Mouse (Mus musculus) Muller cell, postnatal 12 days (primary cell): ENCODE measurements around the gene 9430097D07Rik.

Experiments
- DNase-seq: peaks from one replicate; pipeline ENCODE4 v3.0.0-alpha.2; 2015; ENCODE audit errors: inconsistent ontology term

9430097D07Rik gene

GRCm38 (mm10) chr2:32559570-32559969 lies 15.9 kb downstream of the 9430097D07Rik start:
- DNase-seq: peak; percentile 89

DNA sequence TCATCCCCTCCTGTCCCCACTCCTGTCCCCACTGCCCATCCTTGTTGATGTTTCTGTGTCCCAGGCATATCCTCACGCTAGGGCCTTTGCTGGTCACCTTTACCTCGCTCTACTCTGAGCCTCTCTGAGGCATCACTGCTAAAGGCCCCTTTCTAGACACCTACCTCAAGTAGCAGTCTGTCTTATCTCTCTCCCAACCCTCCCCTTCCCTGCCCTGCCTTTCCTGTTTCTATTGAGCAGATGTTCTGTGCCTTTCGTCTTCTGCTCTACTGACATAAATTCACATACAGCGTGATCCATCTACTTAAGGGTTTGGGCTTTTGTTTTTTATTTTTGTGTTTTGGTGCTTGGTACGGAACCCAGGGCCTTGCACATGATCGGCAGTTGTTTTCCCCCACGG lies 19.5 kb downstream of the 9430097D07Rik start:
- DNase-seq: no peak

- DNase-seq: peak; percentile 46
Measured at GRCm38 (mm10) chr2:32555484-32555883, 20.0 kb downstream of the 9430097D07Rik start.

DNA sequence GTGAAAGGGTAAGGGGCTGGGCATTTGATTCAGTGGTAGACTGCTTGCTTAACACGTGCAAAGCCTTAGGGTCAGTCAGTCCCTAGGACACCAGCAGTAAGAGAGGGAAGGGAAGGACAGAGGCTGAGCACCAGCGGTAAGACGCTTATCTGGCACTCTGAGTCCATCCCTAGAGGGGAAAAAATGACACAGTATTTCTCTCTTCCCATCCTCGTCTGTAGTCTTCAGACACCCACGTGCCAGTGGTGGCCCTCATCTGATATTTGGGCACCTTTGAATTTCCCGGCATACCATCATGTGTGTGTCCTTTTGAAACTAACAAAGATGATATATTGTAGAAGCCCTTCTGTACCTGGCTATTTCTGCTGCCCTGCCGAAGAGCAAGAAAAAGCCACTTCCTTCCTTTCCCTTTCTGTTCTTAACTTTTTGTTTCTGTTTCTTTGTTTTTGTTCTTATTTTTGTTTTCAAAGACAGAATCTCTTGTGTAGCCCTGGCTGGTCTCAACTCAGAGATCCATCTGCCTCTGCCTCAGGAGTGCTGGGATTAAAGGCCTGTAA lies 21.8 kb downstream of the 9430097D07Rik start:
- no peak for DNase-seq

GRCm38 (mm10) chr2:32551236-32551635 lies 24.2 kb downstream of the 9430097D07Rik start:
- no peak for DNase-seq

DNA sequence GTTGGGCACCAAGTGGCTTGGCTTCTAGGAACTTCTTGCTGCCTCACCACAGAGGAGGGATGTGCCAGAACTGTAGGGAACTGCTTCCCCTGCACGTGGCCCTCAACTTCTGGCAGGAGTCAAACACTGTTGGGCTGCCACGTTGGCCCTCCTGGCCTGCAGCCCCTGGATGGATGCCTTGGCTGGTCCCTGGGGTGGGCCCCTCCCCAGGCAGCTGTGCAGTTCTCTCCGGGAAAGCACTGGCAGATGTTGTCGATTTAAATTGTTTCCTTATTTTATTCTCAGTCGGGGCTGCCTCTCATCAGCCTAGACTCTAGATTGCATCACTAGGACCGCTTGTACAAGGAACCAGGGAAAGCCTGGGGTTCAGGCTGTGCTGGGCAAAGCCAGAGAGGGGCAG lies 25.7 kb downstream of the 9430097D07Rik start:
- DNase-seq: no peak

- no peak for DNase-seq
Measured at GRCm38 (mm10) chr2:32549171-32549570, 26.3 kb downstream of the 9430097D07Rik start.

GRCm38 (mm10) chr2:32547964-32548739 lies 27.3 kb downstream of the 9430097D07Rik start:
- peak; percentile 85 for DNase-seq

GRCm38 (mm10) chr2:32547380-32547779 lies 28.1 kb downstream of the 9430097D07Rik start:
- no peak for DNase-seq

GRCm38 (mm10) chr2:32546951-32547350 lies 28.5 kb downstream of the 9430097D07Rik start:
- DNase-seq: no peak

DNA sequence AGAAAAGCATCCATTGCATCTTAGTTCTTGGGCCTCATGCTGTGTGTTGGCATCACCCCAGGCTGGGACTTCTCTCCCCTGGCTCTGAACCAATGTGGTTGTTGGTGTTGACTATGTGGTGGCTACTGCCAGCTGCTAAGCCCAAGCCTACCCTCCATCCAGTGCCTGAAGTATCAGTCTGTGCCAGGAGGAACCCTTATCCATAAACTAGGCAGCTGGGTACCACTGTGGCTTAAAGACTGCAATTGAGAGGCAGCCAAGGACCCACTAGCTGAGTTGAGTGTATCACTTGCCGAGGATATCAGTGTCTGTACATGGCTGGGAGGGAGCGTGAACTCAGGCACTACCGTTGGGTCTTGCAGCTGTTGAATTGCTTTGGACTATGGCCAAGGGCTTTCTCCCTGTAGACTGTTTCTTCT lies 32.4 kb downstream of the 9430097D07Rik start:
- no peak for DNase-seq

DNA sequence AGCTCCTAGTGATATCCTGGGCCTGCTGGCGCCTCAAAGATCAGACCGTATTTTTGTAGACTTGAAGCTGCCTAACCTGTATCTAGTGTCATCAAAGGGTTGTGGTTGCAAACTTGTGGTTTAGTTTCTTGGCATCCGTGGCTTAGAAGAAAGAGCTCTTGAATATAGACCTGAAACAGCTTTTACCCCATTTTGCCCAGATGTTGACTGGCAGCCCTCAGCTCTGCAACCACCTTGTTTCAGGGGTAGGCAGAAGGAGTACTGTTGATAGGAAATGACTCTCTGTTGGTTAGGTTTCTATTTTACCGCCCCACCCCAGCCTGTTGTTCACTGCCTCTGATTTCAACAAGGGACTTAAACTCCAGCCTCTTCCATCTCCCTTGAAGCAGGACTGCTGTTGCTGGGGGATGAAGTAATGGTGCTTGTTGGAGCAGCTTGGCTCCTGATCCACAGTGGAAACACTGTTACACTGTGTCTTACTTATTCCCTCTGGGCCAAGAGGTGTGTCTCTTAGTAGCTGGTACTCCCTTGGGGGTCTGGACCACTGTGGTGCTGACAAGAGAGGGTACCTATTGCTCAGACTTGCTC lies 33.4 kb downstream of the 9430097D07Rik start:
- no peak for DNase-seq

DNA sequence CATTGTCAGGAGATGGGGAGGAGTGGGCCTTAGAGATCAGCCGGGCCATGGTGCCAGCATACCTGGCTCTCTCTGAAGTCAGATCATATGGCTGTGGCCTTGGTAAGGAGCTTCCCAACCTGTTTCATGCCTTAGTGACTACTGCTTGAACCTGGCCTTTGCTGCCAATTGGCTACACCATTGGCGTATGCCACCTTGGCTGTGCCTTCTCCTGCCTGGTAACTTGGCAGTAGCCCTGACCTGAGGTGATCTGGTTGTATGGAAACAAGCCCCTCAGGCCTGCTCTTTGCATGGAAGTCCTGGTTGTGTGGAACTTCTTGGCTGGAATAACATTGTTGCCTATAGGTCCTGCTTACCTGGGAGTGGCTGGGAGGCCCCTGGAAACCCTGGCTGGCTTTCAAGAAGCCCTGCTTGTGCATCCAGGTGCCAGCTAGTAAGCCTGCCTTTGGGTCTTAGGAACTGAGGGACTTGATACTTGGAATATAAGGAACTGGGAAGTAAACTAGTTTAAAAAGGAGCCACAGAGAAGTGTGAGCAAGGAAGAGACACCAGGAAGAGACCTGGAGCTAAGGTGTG lies 34.1 kb downstream of the 9430097D07Rik start:
- no peak for DNase-seq

DNA sequence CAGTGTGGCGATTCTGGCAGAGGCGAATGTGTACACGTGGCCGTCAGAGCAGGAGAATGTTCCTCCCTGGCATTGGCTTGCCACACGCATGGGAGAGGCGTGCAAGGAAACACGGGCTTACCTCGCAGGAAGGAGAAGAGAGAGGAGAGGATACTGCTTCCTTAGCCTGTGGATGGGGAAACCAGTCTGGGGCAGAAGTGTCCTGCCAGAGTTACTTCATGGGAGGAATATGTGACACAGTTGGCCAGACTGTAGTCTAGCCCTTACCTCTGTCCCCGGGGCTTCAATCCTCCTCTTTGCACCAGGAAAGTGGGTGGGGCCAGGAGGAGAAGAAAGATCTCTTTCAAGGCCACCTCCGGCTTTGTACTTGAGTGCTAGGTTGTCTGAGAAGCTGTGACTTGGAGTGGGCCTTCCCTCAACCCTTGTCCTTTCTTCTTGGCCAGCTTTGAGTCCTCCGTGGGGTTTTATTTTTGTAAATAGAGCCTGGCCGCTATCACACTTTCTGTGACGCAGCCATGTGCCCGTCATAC lies 36.0 kb downstream of the 9430097D07Rik start:
- DNase-seq: no peak

DNA sequence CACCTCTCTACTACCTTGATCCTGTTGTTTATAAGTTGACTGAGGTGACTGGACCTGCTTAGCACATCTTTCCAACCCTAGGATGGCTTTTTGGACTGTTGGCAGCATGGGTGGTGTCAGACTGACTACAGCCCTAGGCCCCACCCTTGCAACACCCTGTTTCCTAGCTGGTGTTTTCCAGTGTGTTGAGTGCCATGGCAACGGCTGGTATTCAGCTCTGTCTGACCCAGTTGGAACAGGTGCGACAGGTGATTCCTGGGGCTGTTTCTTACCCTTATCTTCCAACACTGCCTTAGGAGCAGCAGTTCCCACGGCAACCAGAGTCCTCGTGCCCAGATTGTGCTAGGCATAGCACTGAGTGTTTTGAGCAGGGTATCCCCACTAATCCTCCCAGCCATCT lies 37.0 kb downstream of the 9430097D07Rik start:
- DNase-seq: no peak

GRCm38 (mm10) chr2:32537941-32538340 lies 37.5 kb downstream of the 9430097D07Rik start:
- no peak for DNase-seq

- peak; percentile 77 for DNase-seq
Measured at GRCm38 (mm10) chr2:32537360-32537905, 38.1 kb downstream of the 9430097D07Rik start.

DNA sequence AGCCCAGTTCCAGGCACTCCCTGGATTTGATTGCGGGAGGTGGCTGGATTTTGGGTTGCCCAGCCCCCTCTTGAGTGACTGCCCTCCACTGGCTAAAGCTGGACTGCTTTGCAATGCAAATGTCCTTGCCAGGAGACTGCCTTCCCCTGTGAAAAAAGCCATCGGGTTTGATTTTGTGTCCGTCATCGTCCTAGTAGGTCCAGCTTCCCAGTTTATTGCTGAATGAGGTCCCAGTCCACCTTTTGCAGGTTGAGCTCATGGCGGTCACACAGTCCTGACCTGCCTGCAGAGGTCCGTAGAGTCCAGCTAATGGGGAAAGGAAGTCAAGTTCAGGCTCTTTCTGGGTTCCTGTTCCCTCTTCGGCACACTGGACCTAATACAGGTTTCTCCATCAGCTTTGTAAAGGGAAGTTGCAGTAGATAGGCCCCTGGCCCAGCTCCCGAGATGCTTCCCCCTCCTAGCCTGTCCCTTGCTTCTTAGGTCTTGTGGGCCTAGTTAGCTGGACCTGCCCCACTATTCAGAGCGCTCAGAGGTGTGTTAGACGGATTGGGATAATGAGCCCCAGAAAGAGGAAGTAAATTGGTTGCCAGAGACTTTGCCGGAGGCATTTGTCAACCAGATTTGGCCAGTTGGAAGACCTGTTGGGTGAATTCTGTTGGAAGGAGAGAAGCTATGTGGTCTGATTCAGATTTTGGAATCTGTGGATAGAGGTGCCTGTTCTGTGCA lies 38.7 kb downstream of the 9430097D07Rik start:
- peak; percentile 83 for DNase-seq

GRCm38 (mm10) chr2:32536086-32536633 lies 39.3 kb downstream of the 9430097D07Rik start:
- DNase-seq: peak; percentile 54

GRCm38 (mm10) chr2:32535501-32535991 lies 39.9 kb downstream of the 9430097D07Rik start:
- no peak for DNase-seq
